Mouse (Mus musculus) midbrain, embryonic 12.5 days (tissue): ENCODE data around the gene Rhbdd3. TPM values are rescaled to one million over a fixed set of nuclear protein-coding genes. Genes with fewer than 3 reads are reported as not detected.

Source experiments
- ATAC-seq: fragments of 200-750 bp; cut with Nextera tagmentation; 2 replicates; pipeline ENCODE4 v1.8.0; 2017; ENCODE audit warnings: low read depth, moderate TSS enrichment, moderate library complexity; ENCODE audit not compliant: low FRiP score
- H3K27ac ChIP-seq: fragments of 300-500 bp; sonication (generic); replicated peaks from 2 replicates; pipeline ENCODE4 v1.5.1; 2016; ENCODE audit warnings: mild to moderate bottlenecking
- H3K27me3 ChIP-seq: fragments of 300-500 bp; sonication (generic); 2 replicates; pipeline ENCODE4 v1.6.1; 2016; ENCODE audit warnings: mild to moderate bottlenecking
- H3K36me3 ChIP-seq: fragments of 300-500 bp; sonication (generic); 2 replicates; pipeline ENCODE4 v1.6.1; 2016
- H3K4me1 ChIP-seq: fragments of 300-500 bp; sonication (generic); 2 replicates; pipeline ENCODE4 v1.6.1; 2016
- H3K4me2 ChIP-seq: fragments of 300-500 bp; sonication (generic); replicated peaks from 2 replicates; pipeline ENCODE4 v1.6.1; 2016; ENCODE audit warnings: mild to moderate bottlenecking, moderate library complexity
- H3K4me3 ChIP-seq: fragments of 300-500 bp; sonication (generic); 2 replicates; pipeline ENCODE4 v1.5.1; 2016; ENCODE audit warnings: mild to moderate bottlenecking
- H3K9ac ChIP-seq: fragments of 300-500 bp; sonication (generic); replicated peaks from 2 replicates; pipeline ENCODE4 v1.6.1; 2016; ENCODE audit warnings: mild to moderate bottlenecking, moderate library complexity
- H3K9me3 ChIP-seq: fragments of 300-500 bp; sonication (generic); 2 replicates; pipeline ENCODE4 v1.6.1; 2016; ENCODE audit warnings: mild to moderate bottlenecking
- WGBS: fragments of 180-500 bp; shearing (Covaris S2); methylation state at CpG from one replicate; pipeline ENCODE4 v1.1.7; 2016; 5-methylcytosine and 5-hydroxymethylcytosine counted together
- polyA plus RNA-seq: library from polyadenylated mRNA; unstranded; fragments of >200 nt; fragmentation: Nextera tagmentation; extraction: Ambion mirVana; gene quantifications from 2 replicates; pipeline ENCODE4 v1.2.1, GENCODE M21; 2016

The Rhbdd3 gene
- polyA plus RNA-seq, 1 experiment from 2014 or later: 30.3 TPM

DNA sequence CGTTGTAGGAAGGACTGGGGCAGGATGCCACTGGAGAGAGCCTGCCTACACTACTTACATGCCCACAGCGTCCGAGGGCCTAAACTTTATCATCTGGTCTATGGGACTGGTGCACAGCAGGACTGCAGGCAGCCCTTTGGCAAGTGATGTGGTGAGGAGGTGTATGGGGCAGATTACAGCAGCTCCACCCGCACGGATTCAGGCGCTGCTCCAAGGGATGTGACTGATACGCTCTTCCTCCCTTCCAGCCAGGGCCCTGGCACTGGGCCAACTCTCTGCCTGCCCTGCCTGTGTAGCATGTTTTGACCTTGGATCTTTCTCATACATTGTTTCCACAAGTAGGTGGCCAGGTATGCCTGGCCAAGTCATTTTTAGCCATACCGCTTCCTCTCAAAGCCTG, 41.9 kb downstream of the Rhbdd3 start:
- no peak overlapping the region for H3K4me2 ChIP-seq
- ATAC-seq: no peak
- WGBS: 69% methylated on average over 8 of the region's 8 CpGs
- H3K4me3 ChIP-seq: no peak overlapping the region
- peaks cover 4% of the 10 kb centered on the region; the same call in 1 of the 2 replicates for H3K4me1 ChIP-seq
- no peaks in the 10 kb centered on the region for H3K9me3 ChIP-seq
- H3K27ac ChIP-seq: no peak overlapping the region
- H3K27me3 ChIP-seq: no peaks in the 10 kb centered on the region
- H3K9ac ChIP-seq: no peak overlapping the region
- H3K36me3 ChIP-seq: no peaks in the 10 kb centered on the region

DNA sequence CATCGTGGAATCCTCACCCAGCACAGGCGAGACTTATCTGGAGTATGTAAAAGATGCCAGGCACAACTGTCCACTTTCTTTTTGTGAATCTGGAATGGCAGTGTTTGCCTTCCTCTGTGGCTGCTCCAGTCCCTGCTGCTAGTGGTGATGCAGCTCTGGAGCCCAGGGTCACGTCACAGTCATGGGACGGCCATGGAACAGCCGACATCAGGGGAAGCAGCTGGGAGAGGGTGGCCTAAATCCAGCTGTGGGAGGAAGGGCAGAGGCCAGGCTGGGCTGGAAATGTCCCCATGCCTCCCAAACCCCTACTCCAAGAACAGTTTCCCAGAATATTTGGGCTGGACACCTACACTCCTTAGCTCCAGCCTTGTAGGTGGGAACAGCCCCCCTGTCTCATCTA, 42.5 kb downstream of the Rhbdd3 start:
- Histone ChIP-seq H3K9ac (no peak overlapping the region), H3K27ac (no peak overlapping the region), H3K27me3 (no peaks in the 10 kb centered on the region), H3K9me3 (no peaks in the 10 kb centered on the region), H3K4me2 (no peak overlapping the region), H3K36me3 (no peaks in the 10 kb centered on the region), H3K4me1 (peaks cover 4% of the 10 kb centered on the region; the same call in 1 of the 2 replicates), H3K4me3 (no peak overlapping the region)
- WGBS: 88% methylated on average over 5 of the region's 5 CpGs
- ATAC-seq: no peak

DNA sequence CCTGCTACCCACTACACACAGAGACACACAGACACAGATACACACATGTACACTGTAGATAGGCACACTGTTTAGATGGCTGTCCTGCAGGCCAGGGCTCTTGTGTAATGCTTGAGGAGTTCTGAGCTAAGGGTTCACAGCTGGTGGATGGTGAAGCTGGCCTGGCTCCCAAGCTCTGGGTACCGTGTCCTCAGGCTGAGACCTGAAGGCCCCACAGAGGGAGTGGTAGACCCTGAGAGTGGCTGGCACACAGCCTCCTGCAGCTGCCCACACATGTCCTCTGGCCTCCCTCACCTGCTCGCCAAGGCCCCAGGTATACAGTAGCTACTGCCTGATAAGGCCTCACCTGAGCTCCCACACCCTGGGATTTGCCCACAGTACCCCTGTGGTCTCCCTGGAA, 43.2 kb downstream of the Rhbdd3 start:
- Histone ChIP-seq H3K4me1 (peaks cover 4% of the 10 kb centered on the region; the same call in 1 of the 2 replicates), H3K4me3 (no peak overlapping the region), H3K27ac (no peak overlapping the region), H3K9me3 (no peaks in the 10 kb centered on the region), H3K9ac (no peak overlapping the region), H3K27me3 (no peaks in the 10 kb centered on the region), H3K4me2 (no peak overlapping the region), H3K36me3 (no peaks in the 10 kb centered on the region)
- 94% methylated on average over 2 of the region's 2 CpGs for WGBS
- no peak for ATAC-seq

DNA sequence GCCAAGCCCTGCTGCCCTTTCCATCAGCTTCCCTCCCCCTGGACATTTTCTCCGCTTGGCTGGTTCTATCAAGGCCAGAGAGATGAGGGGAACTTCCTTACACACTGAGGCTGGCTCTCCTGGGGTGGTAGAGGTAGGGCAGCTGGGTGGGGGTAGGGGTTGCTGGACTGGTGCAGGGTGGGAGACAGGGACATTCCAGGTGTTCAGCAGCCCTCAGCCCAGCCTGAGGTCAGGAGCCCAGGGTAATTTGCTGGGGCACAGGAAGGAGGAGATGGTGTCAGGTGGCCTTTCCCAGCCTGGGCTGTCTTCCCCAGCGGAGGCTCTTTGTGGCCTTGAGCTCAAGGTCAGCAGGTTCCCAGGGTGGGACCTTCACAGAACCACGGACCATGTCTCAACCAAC, 46.9 kb downstream of the Rhbdd3 start:
- Histone ChIP-seq H3K4me1 (peaks cover 29% of the 10 kb centered on the region), H3K27ac (no peak overlapping the region)

DNA sequence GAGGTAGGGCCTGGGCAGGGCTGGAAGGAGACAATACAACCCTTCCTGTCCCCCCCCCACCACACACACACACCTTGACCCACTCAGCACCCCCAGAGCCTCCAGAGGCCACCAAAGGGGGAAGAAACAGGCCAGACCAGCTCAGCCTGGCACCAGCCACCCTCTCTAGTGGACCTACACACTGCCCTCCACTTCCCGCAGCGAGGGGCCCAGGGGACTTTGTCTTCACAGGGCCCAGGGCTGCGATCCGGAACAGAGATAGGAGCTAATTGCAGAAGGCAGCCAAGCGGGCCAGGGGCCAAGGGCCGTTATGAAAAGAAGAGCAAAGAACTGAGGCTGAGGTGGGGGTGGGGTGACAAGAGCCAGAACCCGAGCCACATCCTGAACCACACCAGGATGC, 50.5 kb downstream of the Rhbdd3 start:
- no peak for ATAC-seq
- WGBS: 34% methylated on average over 7 of the region's 7 CpGs
- peaks cover 44% of the 10 kb centered on the region for H3K4me1 ChIP-seq
- H3K4me2 ChIP-seq: no peak overlapping the region
- H3K27ac ChIP-seq: no peak overlapping the region
- no peaks in the 10 kb centered on the region for H3K9me3 ChIP-seq
- no peaks in the 10 kb centered on the region for H3K36me3 ChIP-seq
- H3K4me3 ChIP-seq: no peak overlapping the region
- H3K9ac ChIP-seq: no peak overlapping the region
- H3K27me3 ChIP-seq: peaks cover 50% of the 10 kb centered on the region

More for the DNA sequence above, 46.9 kb downstream of the Rhbdd3 start:
- Histone ChIP-seq H3K9me3 (no peaks in the 10 kb centered on the region), H3K36me3 (no peaks in the 10 kb centered on the region), H3K27me3 (peaks cover 20% of the 10 kb centered on the region), H3K4me3 (no peak overlapping the region), H3K9ac (no peak overlapping the region), H3K4me2 (no peak overlapping the region)
- no peak for ATAC-seq
- WGBS: 70% methylated on average over 3 of the region's 3 CpGs

DNA sequence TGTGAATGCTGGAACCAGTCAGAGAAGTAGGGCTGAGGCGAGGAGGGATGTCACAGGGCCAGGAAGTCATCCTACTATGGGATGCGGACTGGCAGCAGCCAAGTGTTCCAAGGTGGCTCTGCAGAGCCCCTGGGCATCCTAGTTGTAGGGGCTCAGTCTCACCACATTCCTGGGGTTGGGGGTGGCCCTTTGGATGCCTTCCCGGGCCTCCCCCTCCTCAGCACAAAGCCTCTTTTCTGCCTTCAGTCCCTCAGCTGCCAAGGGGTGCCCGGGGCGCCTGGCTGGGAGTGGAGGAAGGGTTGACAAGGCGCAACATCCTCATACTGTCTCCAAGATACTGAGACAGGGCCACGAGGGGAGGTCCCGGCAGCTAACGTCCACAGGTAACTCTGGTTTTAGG, 51.2 kb downstream of the Rhbdd3 start:
- H3K4me2 ChIP-seq: no peak overlapping the region
- no peaks in the 10 kb centered on the region for H3K9me3 ChIP-seq
- H3K4me3 ChIP-seq: no peak overlapping the region
- no peak overlapping the region for H3K27ac ChIP-seq
- 73% methylated on average over 9 of the region's 9 CpGs for WGBS
- H3K4me1 ChIP-seq: peaks cover 44% of the 10 kb centered on the region
- no peak overlapping the region for H3K9ac ChIP-seq
- no peaks in the 10 kb centered on the region for H3K36me3 ChIP-seq
- no peak for ATAC-seq
- H3K27me3 ChIP-seq: peaks cover 56% of the 10 kb centered on the region

DNA sequence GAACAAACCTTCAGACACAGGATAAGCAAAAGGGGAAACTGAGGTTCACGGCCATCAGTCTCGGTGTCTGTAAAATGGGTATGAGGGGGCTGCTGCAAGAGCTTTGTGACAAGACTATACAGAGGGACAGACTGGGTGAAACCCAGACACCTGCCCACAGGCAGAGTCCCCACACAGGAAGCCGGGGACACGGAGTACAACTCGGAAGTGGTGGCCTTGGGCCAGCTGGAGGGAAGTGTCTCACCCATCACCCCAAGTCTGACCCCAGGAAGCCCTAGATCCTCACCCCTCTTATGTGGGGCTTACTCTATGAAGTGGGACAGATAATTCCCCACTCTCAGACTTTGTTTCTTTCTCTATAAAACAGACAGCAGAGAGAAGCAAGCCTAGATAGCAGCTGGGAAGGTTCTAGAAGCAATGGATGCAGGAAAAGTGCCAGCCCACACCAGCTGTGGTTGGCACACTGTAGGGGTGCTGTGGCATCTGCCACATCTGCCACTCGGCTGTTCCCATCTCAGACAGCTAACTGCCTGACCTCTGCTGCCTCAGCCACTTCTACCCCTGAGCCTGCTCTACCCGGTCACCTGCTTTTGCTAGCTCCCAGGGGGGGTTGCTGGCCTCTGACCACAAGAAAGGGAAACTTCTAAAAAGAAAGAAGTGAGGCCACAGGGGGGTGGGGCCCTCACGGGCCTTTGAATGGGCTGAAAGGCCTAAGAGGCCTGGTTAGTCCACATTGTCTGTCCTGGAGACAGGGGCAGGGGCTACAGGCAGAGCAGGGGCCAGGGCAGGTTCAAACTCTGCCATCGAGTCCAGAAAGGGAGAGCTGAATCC, 51.9 kb downstream of the Rhbdd3 start:
- ATAC-seq: no peak
- Histone ChIP-seq H3K9ac (no peak overlapping the region), H3K4me1 (peaks cover 44% of the 10 kb centered on the region), H3K9me3 (no peaks in the 10 kb centered on the region), H3K27me3 (peaks cover 59% of the 10 kb centered on the region), H3K4me2 (0 out of 2 replicates have a peak overlapping the region, but pooled peaks have one; percentile 3), H3K4me3 (no peak overlapping the region), H3K36me3 (no peaks in the 10 kb centered on the region), H3K27ac (no peak overlapping the region)
- 47% methylated on average over 9 of the region's 9 CpGs for WGBS

DNA sequence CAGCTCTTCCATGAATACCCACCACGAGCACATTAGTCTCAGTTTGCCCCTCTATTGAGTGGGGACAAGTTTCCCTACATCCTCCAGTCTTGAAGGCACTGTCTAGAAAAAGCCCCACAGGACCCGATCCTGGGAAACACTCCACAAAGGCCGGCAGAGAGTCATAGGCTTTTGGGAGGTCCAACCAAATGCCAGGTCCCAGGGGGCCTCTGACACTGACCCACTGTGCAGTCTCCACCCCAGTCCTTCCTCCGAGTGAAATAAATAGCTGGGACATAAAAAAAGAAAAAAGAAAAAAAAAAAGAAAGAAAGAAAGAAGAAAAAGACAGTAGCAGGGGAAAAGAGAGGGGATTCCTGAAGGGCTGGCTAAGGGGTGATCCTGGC, 52.5 kb downstream of the Rhbdd3 start:
- ATAC-seq: no peak
- Histone ChIP-seq H3K4me2 (peak overlapping the region; percentile 90), H3K4me1 (peaks cover 44% of the 10 kb centered on the region), H3K27ac (no peak overlapping the region), H3K36me3 (no peaks in the 10 kb centered on the region), H3K27me3 (peaks cover 59% of the 10 kb centered on the region), H3K9me3 (no peaks in the 10 kb centered on the region), H3K4me3 (peak overlapping the region; percentile 60), H3K9ac (no peak overlapping the region)
- WGBS: 10% methylated on average over 4 of the region's 4 CpGs

DNA sequence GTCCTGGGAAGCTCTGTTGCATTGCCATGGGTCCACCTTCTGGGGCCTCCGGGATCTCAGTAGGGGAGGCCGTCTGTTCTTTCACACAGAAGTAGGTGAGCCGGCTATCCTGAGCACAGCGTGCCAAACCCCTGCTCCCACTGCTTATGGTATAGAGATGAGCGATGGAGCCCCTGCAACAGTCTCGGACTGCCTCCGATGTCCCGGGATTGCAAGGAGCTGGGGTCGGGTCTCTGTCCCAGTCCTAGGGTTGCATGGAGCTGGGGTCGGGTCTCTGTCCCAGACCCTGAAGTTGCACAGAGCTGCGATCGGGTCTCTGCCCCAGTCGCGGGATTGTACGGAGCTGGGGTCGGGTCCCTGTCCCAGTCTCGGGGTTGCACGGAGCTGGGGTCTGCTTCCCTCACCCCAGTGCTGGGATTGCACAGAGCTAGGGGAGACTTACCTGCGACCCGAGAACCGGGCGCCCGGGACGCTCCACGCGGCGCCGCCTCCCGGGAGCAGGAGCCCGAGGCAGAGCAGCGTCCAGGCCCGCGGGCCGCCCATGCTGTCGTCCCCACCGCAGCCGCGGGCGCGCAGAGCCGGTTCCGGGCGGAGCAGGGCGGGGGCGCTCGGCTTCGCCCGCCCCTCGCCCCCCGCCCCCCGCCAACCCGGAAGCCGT, 53.1 kb downstream of the Rhbdd3 start, which contains the start of gene Emid1:
Gene Emid1 (minus strand): TSS at position 578 of the 658 bp plus-strand sequence.
- Histone ChIP-seq H3K27ac (no peak within 1 kb of the TSS), H3K9ac (peak within 1 kb of the TSS; percentile 67), H3K27me3 (peaks cover 59% of the 10 kb centered on the region), H3K9me3 (no peaks in the 10 kb centered on the region), H3K36me3 (no peaks in the 10 kb centered on the region), H3K4me3 (peak within 1 kb of the TSS; percentile 60), H3K4me2 (peak within 1 kb of the TSS; percentile 90), H3K4me1 (peaks cover 44% of the 10 kb centered on the region)
- peak; percentile 65 for ATAC-seq
- under 1% methylated on average over 50 of the region's 53 CpGs for WGBS

DNA sequence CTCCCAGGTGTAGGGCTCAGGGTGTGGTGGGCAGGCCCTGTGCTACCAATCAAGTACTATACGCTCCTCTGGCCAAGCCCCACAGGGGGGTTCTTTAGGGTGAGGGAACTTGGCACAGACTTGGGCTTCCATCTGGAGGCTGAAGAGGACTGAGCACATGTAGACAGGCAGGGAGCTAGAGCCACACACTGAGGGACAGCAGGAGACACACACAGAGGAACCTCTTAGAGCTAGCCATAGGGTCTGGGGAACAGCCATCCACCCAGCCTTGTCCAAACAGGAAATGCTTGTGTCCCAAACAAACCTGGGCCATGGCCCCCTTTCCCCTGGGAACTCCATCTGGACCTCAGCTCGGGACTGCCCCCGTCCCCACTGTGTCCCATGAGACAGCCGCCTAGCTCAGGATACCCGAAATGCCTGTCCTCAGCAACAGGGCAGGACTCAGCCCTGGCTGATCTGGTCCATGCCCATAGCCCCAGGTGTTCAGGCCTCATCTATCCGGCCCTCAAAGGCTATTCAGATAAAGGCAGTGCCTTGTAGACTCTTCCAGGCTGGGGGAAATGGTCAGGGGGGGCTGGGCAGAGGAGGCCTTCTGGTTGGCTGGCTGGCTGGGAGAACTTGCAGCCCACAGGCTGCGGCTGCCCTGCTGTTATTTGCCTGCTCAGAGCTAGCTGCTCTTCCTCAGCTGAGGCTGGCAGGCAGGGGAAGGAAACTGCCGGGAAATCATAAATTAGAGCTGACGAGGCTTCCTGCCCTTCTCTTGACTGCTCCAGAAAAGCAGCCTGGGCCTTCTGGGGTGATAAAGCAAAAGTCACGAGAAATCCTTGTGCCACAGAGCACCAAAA, 56.5 kb downstream of the Rhbdd3 start:
- no peaks in the 10 kb centered on the region for H3K9me3 ChIP-seq
- WGBS: 48% methylated on average over 10 of the region's 10 CpGs
- peaks cover 45% of the 10 kb centered on the region for H3K27me3 ChIP-seq
- H3K4me1 ChIP-seq: peaks cover 19% of the 10 kb centered on the region
- no peak overlapping the region for H3K4me3 ChIP-seq
- H3K9ac ChIP-seq: no peak overlapping the region
- H3K36me3 ChIP-seq: no peaks in the 10 kb centered on the region
- no peak for ATAC-seq
- no peak overlapping the region for H3K4me2 ChIP-seq
- H3K27ac ChIP-seq: no peak overlapping the region
